Mouse (Mus musculus) brain, embryonic 14.5 days (tissue): ENCODE data around the gene Cryzl1.

Experiments
- CTCF ChIP-seq: fragments of 200-500 bp; IDR thresholded peaks from 2 replicates; pipeline ENCODE4 v1.5.1; 2012; ENCODE audit warnings: inconsistent platforms, mild to moderate bottlenecking, moderate library complexity, borderline replicate concordance; ENCODE audit not compliant: insufficient read depth, insufficient read length; ENCODE audit errors: extremely low read depth
- POLR2A ChIP-seq: fragments of 200-500 bp; IDR thresholded peaks from 2 replicates; pipeline ENCODE4 v1.6.1; 2012; ENCODE audit warnings: mild to moderate bottlenecking, inconsistent platforms, borderline replicate concordance; ENCODE audit not compliant: poor library complexity, insufficient read depth, insufficient read length, severe bottlenecking; ENCODE audit errors: extremely low read depth

- TF ChIP-seq POLR2A (no peak), CTCF (no peak)
Measured at GRCm38 (mm10) chr16:91762476-91762875, 33.7 kb upstream of the Cryzl1 start.
